Mouse (Mus musculus): ENCODE data around the gene Fam83e. TPM values are rescaled to one million over a fixed set of nuclear protein-coding genes. Genes with fewer than 3 reads are reported as not detected.

Fam83e gene
- polyA plus RNA-seq, 1 experiment from 2014 or later = 2.2 TPM

DNA sequence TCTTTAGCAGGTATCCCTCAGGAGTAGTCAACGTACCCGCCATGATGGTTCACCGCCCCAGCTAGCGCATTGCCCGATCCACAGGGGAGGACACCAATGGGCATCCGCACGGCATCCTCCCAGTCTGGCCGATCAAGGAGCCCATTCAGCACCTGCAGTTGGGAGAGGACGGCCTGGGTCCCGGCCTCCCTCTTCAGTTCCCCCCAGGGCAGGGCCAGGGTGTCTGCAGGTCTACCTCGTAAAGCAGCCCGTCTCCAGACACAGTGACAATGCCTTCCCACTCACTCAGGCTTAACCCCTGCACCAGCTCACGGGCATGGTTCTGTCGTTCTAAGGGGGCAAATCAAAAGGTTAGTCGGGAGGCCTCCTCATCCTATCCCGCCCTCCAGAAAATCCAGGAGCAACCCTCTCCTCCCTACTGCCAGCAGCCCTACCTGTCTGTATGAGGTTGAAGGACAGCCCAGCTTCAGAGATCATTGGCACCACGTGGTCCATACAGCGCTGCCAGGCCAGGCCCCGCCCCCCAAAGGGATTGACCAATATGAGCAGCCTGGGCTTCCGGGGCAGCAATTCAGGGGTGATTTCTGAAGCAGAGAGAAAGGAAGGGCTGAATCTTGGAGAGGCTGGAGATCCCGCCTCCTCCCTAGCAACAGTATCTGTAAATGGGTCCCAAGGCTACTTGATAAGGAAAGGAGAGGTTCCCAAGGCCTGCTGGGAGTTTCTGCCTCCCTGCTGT, 8.8 kb upstream of the Fam83e start:
- WGBS = 89% methylated on average over 21 of the region's 21 CpGs
- no peak for DNase-seq (ENCODE audit: low spot score)
- H3K4me3 ChIP-seq = peak overlapping the region; percentile 14; the same call in 1 of the 2 replicates
- H3K4me1 ChIP-seq = peaks cover 74% of the 10 kb centered on the region
- H3K27ac ChIP-seq (replicated peaks) = no peak overlapping the region
- H3K9me3 ChIP-seq = no peaks in the 10 kb centered on the region
- peaks cover 52% of the 10 kb centered on the region for H3K36me3 ChIP-seq (replicated peaks)
- H3K27me3 ChIP-seq (replicated peaks; ENCODE audit: low read depth, poor library complexity, severe bottlenecking) = no peaks in the 10 kb centered on the region

DNA sequence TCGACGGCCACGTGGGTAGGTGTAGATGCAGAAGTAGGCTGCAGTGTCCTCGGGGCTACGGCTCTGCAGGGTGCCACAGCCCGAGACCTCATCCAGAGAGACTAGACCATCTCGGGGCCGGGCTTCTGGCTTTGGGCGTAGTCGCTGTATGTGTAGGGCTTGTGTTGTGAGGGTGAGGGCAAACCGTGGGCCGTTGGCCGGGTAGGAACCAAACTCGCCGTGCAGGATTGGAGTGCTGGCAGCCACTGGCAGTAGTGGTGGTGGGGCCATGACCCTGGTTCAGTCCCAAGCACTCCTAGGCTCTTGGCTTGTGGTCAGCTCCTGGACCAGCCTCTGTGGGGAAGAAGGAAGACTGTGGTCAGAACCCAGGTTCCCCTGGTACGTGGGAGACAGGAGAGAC, 7.6 kb upstream of the Fam83e start:
- no peaks in the 10 kb centered on the region for H3K27me3 ChIP-seq (replicated peaks; ENCODE audit: low read depth, poor library complexity, severe bottlenecking)
- peaks cover 52% of the 10 kb centered on the region for H3K36me3 ChIP-seq (replicated peaks)
- WGBS = 89% methylated on average over 16 of the region's 16 CpGs
- peak overlapping the region; percentile 70 for H3K4me3 ChIP-seq
- H3K27ac ChIP-seq (replicated peaks) = no peak overlapping the region
- no peak for DNase-seq (ENCODE audit: low spot score)
- peaks cover 62% of the 10 kb centered on the region for H3K4me1 ChIP-seq
- no peaks in the 10 kb centered on the region for H3K9me3 ChIP-seq

DNA sequence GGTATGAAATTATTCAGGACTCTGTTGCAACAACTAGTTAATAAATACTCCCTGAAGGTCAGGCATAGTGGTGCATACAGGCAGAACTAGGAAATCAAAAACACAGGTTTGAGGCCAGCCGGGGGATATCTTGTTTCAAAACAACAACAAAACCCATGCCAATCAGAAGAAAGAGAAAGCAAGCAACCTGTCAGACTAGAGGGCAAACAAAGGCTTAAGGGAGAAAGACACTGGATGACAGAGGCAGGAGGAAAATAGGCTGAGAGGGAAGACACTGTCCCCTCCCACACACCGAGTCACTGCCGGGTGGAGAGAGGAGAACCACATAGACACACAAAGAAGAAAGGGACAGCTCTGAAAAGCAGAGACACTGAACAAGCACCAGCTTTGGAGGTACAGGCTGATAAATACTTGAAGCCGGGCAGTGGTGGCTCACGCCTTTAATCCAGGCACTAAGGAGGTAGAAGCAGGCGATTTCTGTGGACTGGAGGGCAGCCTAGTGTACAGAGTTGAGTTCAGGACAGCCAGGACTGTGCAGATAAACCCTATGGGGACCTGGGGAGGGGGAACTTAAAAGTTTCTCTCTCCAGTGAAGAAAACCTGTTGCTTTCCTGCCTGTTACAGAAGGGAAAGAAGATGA, 7.0 kb upstream of the Fam83e start:
- H3K4me1 ChIP-seq = peaks cover 59% of the 10 kb centered on the region
- H3K27me3 ChIP-seq (replicated peaks; ENCODE audit: low read depth, poor library complexity, severe bottlenecking) = no peaks in the 10 kb centered on the region
- no peak for DNase-seq (ENCODE audit: low spot score)
- H3K36me3 ChIP-seq (replicated peaks) = peaks cover 56% of the 10 kb centered on the region
- peak overlapping the region; percentile 90 for H3K27ac ChIP-seq (replicated peaks)
- H3K9me3 ChIP-seq = no peaks in the 10 kb centered on the region
- WGBS = 83% methylated on average over 6 of the region's 6 CpGs
- peak overlapping the region; percentile 70 for H3K4me3 ChIP-seq

DNA sequence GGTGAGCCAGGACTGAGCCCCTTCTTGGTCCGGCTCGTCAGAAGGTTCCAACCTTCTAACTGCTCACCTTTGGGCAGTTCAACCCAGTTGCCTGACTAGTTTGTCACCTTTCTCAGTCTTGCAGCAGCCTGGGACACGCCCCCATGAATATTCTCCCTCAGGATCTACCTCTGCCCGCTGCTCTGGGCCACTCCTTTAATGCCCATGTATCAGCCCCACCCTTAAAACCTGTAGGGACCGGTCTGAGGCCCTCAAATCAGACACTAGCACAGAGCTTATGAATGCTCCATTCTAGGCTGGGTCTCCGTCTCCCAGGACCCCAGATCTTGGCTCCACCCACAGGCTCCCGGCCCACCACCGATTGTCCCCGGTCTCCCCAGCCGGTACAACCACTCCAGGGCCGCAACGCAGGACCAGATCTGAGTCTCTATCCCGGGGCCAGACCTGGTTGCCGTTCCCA, 6.4 kb upstream of the Fam83e start:
- Histone ChIP-seq H3K4me3 (peak overlapping the region; percentile 70), H3K9me3 (no peaks in the 10 kb centered on the region), H3K27ac (replicated peaks) (peak overlapping the region; percentile 90), H3K4me1 (peaks cover 59% of the 10 kb centered on the region), H3K36me3 (replicated peaks) (peaks cover 58% of the 10 kb centered on the region), H3K27me3 (replicated peaks; ENCODE audit: low read depth, poor library complexity, severe bottlenecking) (no peaks in the 10 kb centered on the region)
- WGBS = 11% methylated on average over 14 of the region's 14 CpGs
- no peak for DNase-seq (ENCODE audit: low spot score)

DNA sequence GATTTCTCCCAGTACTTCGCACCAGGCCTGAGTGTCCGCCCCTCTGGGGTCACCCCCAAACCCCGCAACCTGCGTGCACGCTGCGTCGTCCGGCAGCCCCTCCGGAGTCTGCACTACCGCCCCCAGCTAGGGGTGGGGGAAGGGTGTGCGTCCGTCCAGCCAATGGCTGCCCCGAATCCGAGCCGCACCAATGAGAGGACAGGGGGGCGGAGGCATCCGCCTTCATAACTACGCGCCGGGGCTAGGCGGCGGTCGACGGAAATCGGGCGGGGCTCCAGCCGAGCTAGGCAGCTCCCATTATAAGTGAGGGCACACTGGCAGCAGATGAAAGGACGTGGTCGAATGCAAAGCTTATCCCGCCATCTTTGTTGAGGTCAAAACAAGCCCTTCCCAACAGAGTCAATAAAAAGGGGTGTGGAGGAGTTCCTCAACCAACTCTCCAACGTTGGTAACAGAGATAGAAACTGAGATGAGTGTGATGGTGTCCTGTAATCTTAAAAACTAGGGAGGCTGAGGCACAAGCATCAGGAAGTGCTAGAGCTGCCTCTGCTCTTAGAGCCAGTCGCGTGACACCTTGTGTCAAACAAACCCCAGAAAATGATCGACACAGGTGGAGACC, 5.8 kb upstream of the Fam83e start, which contains the start of gene Rpl18:
Rpl18 (plus strand) TSS at position 368 of the 619 bp plus-strand sequence.
- Histone ChIP-seq H3K4me1 (peaks cover 59% of the 10 kb centered on the region), H3K36me3 (replicated peaks) (peaks cover 58% of the 10 kb centered on the region), H3K27ac (replicated peaks) (peak within 1 kb of the TSS; percentile 90), H3K9me3 (no peaks in the 10 kb centered on the region), H3K4me3 (peak within 1 kb of the TSS; percentile 70), H3K27me3 (replicated peaks; ENCODE audit: low read depth, poor library complexity, severe bottlenecking) (no peaks in the 10 kb centered on the region)
- WGBS = 7% methylated on average over 34 of the region's 34 CpGs
- DNase-seq (ENCODE audit: low spot score) = peak; percentile 98

DNA sequence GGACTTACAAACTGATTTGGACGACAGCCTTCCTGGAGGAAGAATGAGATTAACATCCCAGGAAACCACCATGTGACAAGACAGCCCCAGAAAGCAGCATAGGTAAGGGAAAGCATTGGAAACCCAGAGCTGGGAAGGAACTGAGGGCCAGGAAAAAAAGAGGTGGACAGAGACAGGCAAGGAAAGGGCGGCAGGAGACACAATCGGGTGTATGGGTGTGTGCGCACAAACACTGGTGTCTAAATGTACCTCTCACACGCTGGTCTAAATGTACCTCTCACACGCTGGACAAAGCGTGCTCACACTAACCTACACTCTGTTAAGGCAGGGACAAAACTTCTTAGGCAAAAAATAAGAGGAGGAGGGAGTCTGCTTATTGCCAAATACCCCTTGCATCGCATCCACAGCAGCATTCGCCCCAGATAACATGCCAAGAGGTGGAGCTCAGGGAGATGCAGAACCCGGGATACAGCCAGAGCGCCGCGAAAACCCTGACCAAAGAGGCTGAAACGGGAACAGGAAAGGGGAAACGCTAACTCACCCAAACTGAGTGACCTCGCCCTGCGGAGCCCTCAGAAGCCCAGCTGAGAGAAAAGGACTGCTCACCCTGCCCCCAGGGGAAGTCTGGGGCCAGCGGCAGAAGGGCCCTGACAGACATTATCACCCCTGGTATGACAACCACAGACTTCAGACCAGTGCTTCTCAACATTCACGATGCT, 5.1 kb upstream of the Fam83e start:
- H3K27ac ChIP-seq (replicated peaks) = peak overlapping the region; percentile 90
- peaks cover 60% of the 10 kb centered on the region for H3K4me1 ChIP-seq
- no peaks in the 10 kb centered on the region for H3K27me3 ChIP-seq (replicated peaks; ENCODE audit: low read depth, poor library complexity, severe bottlenecking)
- DNase-seq (ENCODE audit: low spot score) = no peak
- WGBS = 84% methylated on average over 19 of the region's 19 CpGs
- no peaks in the 10 kb centered on the region for H3K9me3 ChIP-seq
- peaks cover 58% of the 10 kb centered on the region for H3K36me3 ChIP-seq (replicated peaks)
- peak overlapping the region; percentile 70 for H3K4me3 ChIP-seq

DNA sequence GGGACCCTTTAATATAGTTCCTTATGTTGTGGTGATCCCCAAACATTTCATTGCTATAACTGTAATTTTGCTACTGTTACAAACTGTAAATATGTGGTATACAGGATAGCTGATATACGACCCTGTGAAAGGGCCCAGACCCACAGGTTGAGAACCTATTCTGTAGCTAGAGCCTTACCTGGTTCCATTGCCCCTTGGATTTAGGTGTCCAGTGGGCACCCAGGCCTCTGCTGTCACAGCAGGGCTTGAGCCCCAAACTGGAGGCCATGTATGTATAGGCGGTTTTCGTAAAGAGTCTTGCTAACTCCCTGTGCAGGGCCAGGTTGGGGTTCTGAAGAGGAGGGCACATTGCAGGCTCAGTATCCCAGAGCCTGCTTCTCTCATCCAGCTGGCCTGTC, 4.6 kb upstream of the Fam83e start:
- peak overlapping the region; percentile 70 for H3K4me3 ChIP-seq
- DNase-seq (ENCODE audit: low spot score) = no peak
- no peaks in the 10 kb centered on the region for H3K9me3 ChIP-seq
- H3K27me3 ChIP-seq (replicated peaks; ENCODE audit: low read depth, poor library complexity, severe bottlenecking) = no peaks in the 10 kb centered on the region
- 89% methylated on average over 3 of the region's 3 CpGs for WGBS
- H3K27ac ChIP-seq (replicated peaks) = no peak overlapping the region
- peaks cover 58% of the 10 kb centered on the region for H3K36me3 ChIP-seq (replicated peaks)
- peaks cover 64% of the 10 kb centered on the region for H3K4me1 ChIP-seq

DNA sequence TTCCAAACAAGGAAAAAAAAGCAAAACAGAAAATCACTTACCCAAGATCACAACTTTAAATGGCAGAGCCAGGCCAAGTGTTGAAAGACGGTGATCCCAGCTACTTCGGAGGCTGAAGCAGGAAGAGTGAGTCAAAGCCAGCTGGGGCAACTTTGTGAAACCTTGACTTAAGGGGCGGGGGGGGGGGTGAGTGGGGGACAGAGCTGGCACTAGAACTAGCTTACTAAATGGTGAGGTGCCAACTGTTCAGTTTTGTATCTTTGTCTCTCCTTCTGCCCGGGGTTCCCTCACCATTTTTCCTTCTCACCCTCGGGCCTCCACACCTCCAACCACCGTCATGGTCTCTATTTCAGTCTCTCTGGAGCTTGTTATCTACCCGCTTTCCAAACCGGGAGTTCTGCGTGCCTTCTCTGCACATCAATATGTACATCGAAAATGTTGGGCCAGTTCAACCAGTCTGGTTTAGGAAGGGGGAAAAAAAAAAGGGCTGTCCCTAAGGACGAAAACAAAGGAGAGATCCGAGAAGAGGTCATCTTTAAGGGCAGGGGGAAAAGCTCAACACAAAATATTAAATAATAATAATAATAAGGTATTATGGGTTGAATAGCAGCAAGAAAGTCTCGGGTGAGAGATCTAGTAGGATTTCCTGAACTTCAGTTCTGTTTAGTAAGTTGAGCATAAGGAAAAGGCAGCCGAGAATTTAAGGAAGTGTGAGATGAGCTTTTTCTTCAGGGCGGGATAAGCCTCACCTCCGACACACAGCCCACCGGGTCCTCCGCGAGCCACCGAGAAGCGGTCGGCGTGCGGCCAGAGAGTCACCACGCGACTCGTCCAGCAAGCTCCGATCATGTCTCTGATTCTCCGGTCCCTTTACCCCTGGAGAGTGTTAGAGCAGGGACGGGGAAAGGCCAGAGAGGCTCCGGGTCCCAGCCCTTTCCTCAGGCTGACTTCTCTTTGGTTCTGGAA, 3.8 kb upstream of the Fam83e start:
- H3K9me3 ChIP-seq = no peaks in the 10 kb centered on the region
- H3K27me3 ChIP-seq (replicated peaks; ENCODE audit: low read depth, poor library complexity, severe bottlenecking) = no peaks in the 10 kb centered on the region
- H3K27ac ChIP-seq (replicated peaks) = peak overlapping the region; percentile 93
- peaks cover 64% of the 10 kb centered on the region for H3K4me1 ChIP-seq
- DNase-seq (ENCODE audit: low spot score) = no peak
- H3K4me3 ChIP-seq = peak overlapping the region; percentile 70
- 11% methylated on average over 31 of the region's 31 CpGs for WGBS
- H3K36me3 ChIP-seq (replicated peaks) = peaks cover 58% of the 10 kb centered on the region

DNA sequence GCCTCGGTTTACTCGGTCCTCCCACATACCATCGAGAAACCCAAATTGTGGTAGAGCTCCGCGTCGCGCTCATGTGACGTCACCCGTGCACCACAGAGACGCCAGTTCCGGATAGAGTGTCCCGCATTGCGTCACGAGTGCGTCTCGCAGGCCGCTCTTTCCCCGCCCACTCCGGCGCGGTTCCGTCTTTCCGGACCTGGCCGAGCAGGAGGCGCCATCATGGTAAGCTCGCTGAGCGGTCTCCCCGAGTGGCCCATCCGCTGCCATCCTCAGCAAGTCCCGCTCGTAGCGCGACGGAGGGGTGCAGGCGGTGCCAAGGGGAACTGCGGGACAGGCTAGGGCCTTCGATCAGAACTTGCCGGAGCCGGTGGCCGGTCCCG, 3.1 kb upstream of the Fam83e start, which contains the start of gene Sphk2:
Sphk2 (minus strand) TSS at position 85 of the 380 bp plus-strand sequence.
- peaks cover 64% of the 10 kb centered on the region for H3K4me1 ChIP-seq
- under 1% methylated on average over 41 of the region's 41 CpGs for WGBS
- peak; percentile 98 for DNase-seq (ENCODE audit: low spot score)

DNA sequence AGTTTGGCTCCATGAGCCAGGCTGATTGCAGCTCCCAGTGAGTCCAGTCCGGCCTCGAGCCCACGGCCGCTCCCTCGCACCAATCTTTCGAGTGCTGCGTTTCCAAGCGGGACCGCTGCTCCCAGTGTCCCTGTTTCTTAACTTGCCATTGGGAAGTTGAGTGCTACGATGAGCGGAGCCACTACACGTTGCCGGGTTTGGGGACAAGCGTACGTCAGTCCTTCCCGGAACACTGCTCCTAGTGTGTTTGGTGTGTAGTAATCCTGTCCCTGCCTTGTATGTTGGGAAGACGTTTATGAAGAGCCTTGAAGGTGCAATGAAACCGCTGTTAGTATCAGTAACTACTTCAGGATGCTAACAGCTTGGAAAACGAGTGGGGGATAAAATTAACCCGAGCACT, 2.7 kb upstream of the Fam83e start:
- peak overlapping the region; percentile 70 for H3K4me3 ChIP-seq

More for the DNA sequence above, 3.1 kb upstream of the Fam83e start, which contains the start of gene Sphk2:
- Histone ChIP-seq H3K9me3 (no peaks in the 10 kb centered on the region), H3K27ac (replicated peaks) (peak within 1 kb of the TSS; percentile 93), H3K4me3 (peak within 1 kb of the TSS; percentile 70), H3K27me3 (replicated peaks; ENCODE audit: low read depth, poor library complexity, severe bottlenecking) (no peaks in the 10 kb centered on the region), H3K36me3 (replicated peaks) (peaks cover 58% of the 10 kb centered on the region)

DNA sequence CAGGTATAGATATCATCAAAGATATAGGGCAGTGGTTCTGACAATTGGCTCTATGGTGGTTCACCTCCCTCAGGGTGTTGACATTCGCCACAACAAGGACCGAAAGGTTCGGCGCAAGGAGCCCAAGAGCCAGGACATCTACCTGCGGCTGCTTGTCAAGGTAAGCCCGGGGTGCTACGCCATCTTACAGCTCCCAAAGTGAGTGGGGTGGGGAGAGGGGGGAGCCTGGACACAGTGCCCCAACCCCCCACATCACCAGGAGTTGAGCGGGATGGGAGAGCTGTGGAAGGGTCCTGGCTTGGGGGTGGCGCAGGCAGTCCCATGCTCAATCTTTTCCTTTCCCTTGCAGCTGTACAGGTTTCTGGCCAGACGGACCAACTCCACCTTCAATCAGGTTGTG, 1.8 kb upstream of the Fam83e start:
- Histone ChIP-seq H3K27ac (replicated peaks) (peak overlapping the region; percentile 93), H3K4me1 (peaks cover 55% of the 10 kb centered on the region), H3K36me3 (replicated peaks) (peaks cover 58% of the 10 kb centered on the region), H3K4me3 (peak overlapping the region; percentile 70), H3K27me3 (replicated peaks; ENCODE audit: low read depth, poor library complexity, severe bottlenecking) (no peaks in the 10 kb centered on the region), H3K9me3 (no peaks in the 10 kb centered on the region)
- 79% methylated on average over 10 of the region's 10 CpGs for WGBS
- no peak for DNase-seq (ENCODE audit: low spot score)

More for the DNA sequence above, 2.7 kb upstream of the Fam83e start:
- no peaks in the 10 kb centered on the region for H3K9me3 ChIP-seq
- peak overlapping the region; percentile 93 for H3K27ac ChIP-seq (replicated peaks)
- no peak for DNase-seq (ENCODE audit: low spot score)
- under 1% methylated on average over 20 of the region's 20 CpGs for WGBS
- H3K36me3 ChIP-seq (replicated peaks) = peaks cover 58% of the 10 kb centered on the region
- no peaks in the 10 kb centered on the region for H3K27me3 ChIP-seq (replicated peaks; ENCODE audit: low read depth, poor library complexity, severe bottlenecking)
- H3K4me1 ChIP-seq = peaks cover 64% of the 10 kb centered on the region

Measured in embryonic facial prominence, embryonic 10.5 days (tissue).